Mouse (Mus musculus): ENCODE measurements at regions not wholly inside any gene's neighbourhood (a gene's known extent, or its start where the extent isn't known, plus 50 kb on each side); places are given as distances from the start of the nearest gene placed in this dataset.

- Histone ChIP-seq H3K27me3 (ENCODE audit: insufficient read depth, low read length) (no peaks in the 10 kb centered on the region), H3K4me3 (ENCODE audit: low read depth, low read length) (no peak overlapping the region), H3K27ac (ENCODE audit: low read depth, low read length) (no peak overlapping the region), H3K4me2 (ENCODE audit: low read depth, low read length, poor library complexity, severe bottlenecking) (no peak overlapping the region), H3K36me3 (ENCODE audit: insufficient read depth, low read length) (no peaks in the 10 kb centered on the region), H3K9me3 (ENCODE audit: low read length) (no peaks in the 10 kb centered on the region), H3K9ac (replicated peaks; ENCODE audit: low read length, poor library complexity, severe bottlenecking) (no peak overlapping the region), H3K4me1 (ENCODE audit: insufficient read depth, low read length) (no peaks in the 10 kb centered on the region)
- DNase-seq (ENCODE audit: low spot score), result no peak
- no peak for TF ChIP-seq CTCF (IDR thresholded peaks at IDR 0.05)
- WGBS, result 91% methylated on average over 5 of the region's 5 CpGs
- ATAC-seq (ENCODE audit: low FRiP score), result no peak
Measured at GRCm38 (mm10) chr3:60741379-60741778, 261.2 kb upstream of the P2ry1 start.

- Histone ChIP-seq H3K27me3 (ENCODE audit: insufficient read depth, low read length) (no peaks in the 10 kb centered on the region), H3K4me3 (ENCODE audit: low read depth, low read length) (no peak overlapping the region), H3K9me3 (ENCODE audit: low read length) (no peaks in the 10 kb centered on the region), H3K4me2 (ENCODE audit: low read depth, low read length, poor library complexity, severe bottlenecking) (no peak overlapping the region), H3K36me3 (ENCODE audit: insufficient read depth, low read length) (no peaks in the 10 kb centered on the region), H3K4me1 (ENCODE audit: insufficient read depth, low read length) (no peaks in the 10 kb centered on the region), H3K27ac (ENCODE audit: low read depth, low read length) (no peak overlapping the region), H3K9ac (replicated peaks; ENCODE audit: low read length, poor library complexity, severe bottlenecking) (no peak overlapping the region)
- WGBS, result 87% methylated on average over 2 of the region's 2 CpGs
- TF ChIP-seq CTCF (IDR thresholded peaks at IDR 0.05), result no peak
- DNase-seq (ENCODE audit: low spot score), result no peak
- no peak for ATAC-seq (ENCODE audit: low FRiP score)
Measured at GRCm38 (mm10) chr3:60742232-60742631, 260.4 kb upstream of the P2ry1 start.

GRCm38 (mm10) chr3:60745075-60745474 lies 257.5 kb upstream of the P2ry1 start:
- ATAC-seq (ENCODE audit: low FRiP score) (no peak), DNase-seq (ENCODE audit: low spot score) (no peak)
- no peak overlapping the region for H3K27ac ChIP-seq (ENCODE audit: low read depth, low read length)
- no peak overlapping the region for H3K4me2 ChIP-seq (ENCODE audit: low read depth, low read length, poor library complexity, severe bottlenecking)
- H3K9ac ChIP-seq (replicated peaks; ENCODE audit: low read length, poor library complexity, severe bottlenecking), result no peak overlapping the region
- H3K4me1 ChIP-seq (ENCODE audit: insufficient read depth, low read length), result no peaks in the 10 kb centered on the region
- no peaks in the 10 kb centered on the region for H3K27me3 ChIP-seq (ENCODE audit: insufficient read depth, low read length)
- no peak for TF ChIP-seq CTCF (IDR thresholded peaks at IDR 0.05)
- no peaks in the 10 kb centered on the region for H3K9me3 ChIP-seq (ENCODE audit: low read length)
- 80% methylated on average over 1 of the region's 1 CpGs for WGBS
- no peak overlapping the region for H3K4me3 ChIP-seq (ENCODE audit: low read depth, low read length)
- no peaks in the 10 kb centered on the region for H3K36me3 ChIP-seq (ENCODE audit: insufficient read depth, low read length)

GRCm38 (mm10) chr3:60758568-60758967 lies 244.0 kb upstream of the P2ry1 start:
- H3K9me3 ChIP-seq (ENCODE audit: low read length), result no peaks in the 10 kb centered on the region
- no peak for TF ChIP-seq CTCF (IDR thresholded peaks at IDR 0.05)
- DNase-seq (ENCODE audit: low spot score), result no peak
- H3K4me2 ChIP-seq (ENCODE audit: low read depth, low read length, poor library complexity, severe bottlenecking), result no peak overlapping the region
- H3K27ac ChIP-seq (ENCODE audit: low read depth, low read length), result no peak overlapping the region
- no peaks in the 10 kb centered on the region for H3K4me1 ChIP-seq (ENCODE audit: insufficient read depth, low read length)
- no peak overlapping the region for H3K4me3 ChIP-seq (ENCODE audit: low read depth, low read length)
- no peak for ATAC-seq (ENCODE audit: low FRiP score)
- H3K27me3 ChIP-seq (ENCODE audit: insufficient read depth, low read length), result no peaks in the 10 kb centered on the region
- H3K9ac ChIP-seq (replicated peaks; ENCODE audit: low read length, poor library complexity, severe bottlenecking), result no peak overlapping the region
- H3K36me3 ChIP-seq (ENCODE audit: insufficient read depth, low read length), result no peaks in the 10 kb centered on the region
- 82% methylated on average over 2 of the region's 2 CpGs for whole genome bisulfite sequencing

- Histone ChIP-seq H3K9ac (replicated peaks; ENCODE audit: low read length, poor library complexity, severe bottlenecking) (no peak overlapping the region), H3K4me3 (ENCODE audit: low read depth, low read length) (no peak overlapping the region), H3K27ac (ENCODE audit: low read depth, low read length) (no peak overlapping the region), H3K4me1 (ENCODE audit: insufficient read depth, low read length) (no peaks in the 10 kb centered on the region), H3K27me3 (ENCODE audit: insufficient read depth, low read length) (no peaks in the 10 kb centered on the region), H3K4me2 (ENCODE audit: low read depth, low read length, poor library complexity, severe bottlenecking) (no peak overlapping the region), H3K9me3 (ENCODE audit: low read length) (no peaks in the 10 kb centered on the region), H3K36me3 (ENCODE audit: insufficient read depth, low read length) (no peaks in the 10 kb centered on the region)
- no peak for TF ChIP-seq CTCF (IDR thresholded peaks at IDR 0.05)
- no peak for ATAC-seq (ENCODE audit: low FRiP score)
- no peak for DNase-seq (ENCODE audit: low spot score)
Measured at GRCm38 (mm10) chr3:60759046-60759445, 243.5 kb upstream of the P2ry1 start.

GRCm38 (mm10) chr3:60762874-60763273 lies 239.7 kb upstream of the P2ry1 start:
- TF ChIP-seq CTCF (IDR thresholded peaks at IDR 0.05), result peak; percentile 75
- no peaks in the 10 kb centered on the region for H3K36me3 ChIP-seq (ENCODE audit: insufficient read depth, low read length)
- H3K27ac ChIP-seq (ENCODE audit: low read depth, low read length), result no peak overlapping the region
- ATAC-seq (ENCODE audit: low FRiP score) (no peak), DNase-seq (ENCODE audit: low spot score) (peak; percentile 66)
- no peak overlapping the region for H3K9ac ChIP-seq (replicated peaks; ENCODE audit: low read length, poor library complexity, severe bottlenecking)
- H3K4me1 ChIP-seq (ENCODE audit: insufficient read depth, low read length), result no peaks in the 10 kb centered on the region
- 64% methylated on average over 4 of the region's 4 CpGs for WGBS
- no peak overlapping the region for H3K4me3 ChIP-seq (ENCODE audit: low read depth, low read length)
- H3K9me3 ChIP-seq (ENCODE audit: low read length), result no peaks in the 10 kb centered on the region
- H3K27me3 ChIP-seq (ENCODE audit: insufficient read depth, low read length), result no peaks in the 10 kb centered on the region
- no peak overlapping the region for H3K4me2 ChIP-seq (ENCODE audit: low read depth, low read length, poor library complexity, severe bottlenecking)

GRCm38 (mm10) chr3:60765079-60765478 lies 237.5 kb upstream of the P2ry1 start:
- DNase-seq (ENCODE audit: low spot score) (no peak), ATAC-seq (ENCODE audit: low FRiP score) (no peak)
- Histone ChIP-seq H3K9ac (replicated peaks; ENCODE audit: low read length, poor library complexity, severe bottlenecking) (no peak overlapping the region), H3K27me3 (ENCODE audit: insufficient read depth, low read length) (no peaks in the 10 kb centered on the region), H3K4me3 (ENCODE audit: low read depth, low read length) (no peak overlapping the region), H3K9me3 (ENCODE audit: low read length) (no peaks in the 10 kb centered on the region), H3K27ac (ENCODE audit: low read depth, low read length) (no peak overlapping the region), H3K36me3 (ENCODE audit: insufficient read depth, low read length) (no peaks in the 10 kb centered on the region), H3K4me2 (ENCODE audit: low read depth, low read length, poor library complexity, severe bottlenecking) (no peak overlapping the region), H3K4me1 (ENCODE audit: insufficient read depth, low read length) (no peaks in the 10 kb centered on the region)
- 50% methylated on average over 4 of the region's 4 CpGs for WGBS
- TF ChIP-seq CTCF (IDR thresholded peaks at IDR 0.05), result no peak

All from midbrain, postnatal 0 days (tissue).